Mouse (Mus musculus) left cerebral cortex, adult 2 months (tissue): Measurements from ENCODE around the gene Gm5415. TPM values are rescaled to one million over a fixed set of nuclear protein-coding genes. Genes with fewer than 3 reads are reported as not detected.
A peak's percentile ranks its signal among the peaks of the same experiment; 100 is the strongest.
"Not testable (repeated sequence)": the region's sequence is repeated elsewhere in the genome, so short reads cannot be mapped to it uniquely, and the experiment has no call there.

Experiments
- DNase-seq, 2 experiments: peaks; one replicate each; pipeline ENCODE4 v3.0.0; 2021 to 2022; ENCODE audit warnings: low spot score in 2 of 2, mixed read lengths in 1 of 2; ENCODE audit errors: extremely low spot score in 1 of 2
- H3K27ac ChIP-seq: fragments of 200-600 bp; 2 replicates; pipeline ENCODE4 v1.8.1; 2022
- H3K4me3 ChIP-seq: fragments of 200-600 bp; 2 replicates; pipeline ENCODE4 v1.8.1; 2022
- CTCF ChIP-seq: fragments of 200-600 bp; IDR thresholded peaks from 2 replicates; pipeline ENCODE4 v1.8.1; 2022; ENCODE audit warnings: antibody characterized with exemption, mild to moderate bottlenecking, moderate library complexity
- intact Hi-C: fragments of 180-260 bp; cut with DNase I; formaldehyde crosslinking; loops from one replicate; pipeline ENCODE4 v1.15.1; 2025
- long read RNA-seq, 2 experiments: library from polyadenylated mRNA; stranded (forward); transcript quantifications; one replicate each; pipeline ENCODE4 v2.0.0; 2021; ENCODE audit warnings: borderline mapping rate in 2 of 2
- total RNA-seq, 2 experiments: library from RNA; stranded (reverse); gene quantifications; 2 replicates each; pipeline ENCODE4 v1.2.3; 2021

Gm5415 gene
- not detected for total RNA-seq
- long read RNA-seq, experiment 1, result 0 reads
- long read RNA-seq, experiment 2, result 0 reads

DNA sequence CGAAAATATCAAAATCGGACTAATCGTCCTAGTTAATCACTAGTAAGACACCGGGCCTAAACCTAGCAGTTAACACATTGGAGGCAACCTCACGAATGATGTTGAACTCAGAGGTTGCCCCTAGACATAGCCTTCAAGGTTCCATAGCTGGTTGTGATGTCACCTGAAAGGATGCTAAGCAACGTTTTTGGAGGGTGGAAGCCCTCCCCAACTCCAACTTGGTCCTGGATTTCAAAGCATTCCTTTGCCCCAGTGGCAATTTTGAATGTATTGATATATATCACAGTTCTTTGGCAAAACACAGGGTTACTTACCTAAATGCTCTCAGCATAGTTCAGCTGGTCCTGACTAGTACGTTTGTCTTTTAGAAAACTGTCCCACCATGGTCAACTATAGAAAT lies at the start of gene Gm5415:
TSS of gene Gm5415 (minus strand) at position 101 of the 400 bp plus-strand sequence.
- intact Hi-C loops, DNase-seq, H3K27ac ChIP-seq: not testable (repeated sequence)

DNA sequence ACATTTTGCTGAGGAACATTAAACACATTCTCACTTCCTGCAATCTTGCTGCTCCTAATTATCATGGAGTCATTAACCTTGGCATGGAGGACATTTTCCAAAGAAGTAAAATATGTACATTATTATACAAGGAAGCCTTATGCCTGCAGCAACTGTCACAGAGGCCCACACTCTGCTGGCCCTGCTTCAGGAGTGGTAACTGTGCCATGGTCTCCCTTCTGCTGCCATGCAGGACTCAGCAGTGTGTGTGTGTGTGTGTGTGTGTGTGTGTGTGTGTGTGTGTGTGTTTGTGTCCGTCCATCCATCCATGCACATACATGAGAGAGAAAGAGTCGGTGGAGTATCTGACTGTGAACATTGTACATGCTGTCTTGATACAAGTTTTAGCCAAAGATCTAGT lies 21.8 kb upstream of the Gm5415 start:
- DNase-seq, result no peak
- intact Hi-C loops, result no loop called here
- no peak for TF ChIP-seq CTCF
- no peak overlapping the region for H3K4me3 ChIP-seq
- no peak overlapping the region for H3K27ac ChIP-seq

More for the DNA sequence above, at the start of gene Gm5415:
- not testable (repeated sequence) for H3K4me3 ChIP-seq

DNA sequence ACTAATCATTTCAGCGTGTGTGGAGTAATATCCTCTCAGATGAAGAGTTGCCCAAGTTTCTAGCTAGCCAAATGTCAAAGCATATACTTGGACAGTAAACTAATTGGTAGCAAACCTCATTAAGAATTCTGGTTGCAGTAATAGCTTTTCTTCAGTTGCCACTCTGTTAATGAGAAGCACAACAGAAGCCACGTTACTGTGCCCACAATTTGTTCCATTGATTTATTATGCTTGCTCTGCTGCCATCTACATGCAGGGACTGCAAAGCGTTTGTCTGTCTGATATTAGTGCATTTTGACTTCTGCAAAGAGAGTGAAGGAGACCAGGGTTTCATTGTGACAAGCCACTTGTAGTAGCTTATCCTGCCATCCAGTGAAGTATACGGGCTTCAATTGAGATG lies 6.8 kb upstream of the Gm5415 start:
- DNase-seq, result no peak
- intact Hi-C loops, result loop anchor here (1.0 kb wide), 1 partner anchor 380 kb away; no protein-coding TSS in a partner anchor
- TF ChIP-seq CTCF, result peak; percentile 57
- no peak overlapping the region for H3K4me3 ChIP-seq
- no peak overlapping the region for H3K27ac ChIP-seq

DNA sequence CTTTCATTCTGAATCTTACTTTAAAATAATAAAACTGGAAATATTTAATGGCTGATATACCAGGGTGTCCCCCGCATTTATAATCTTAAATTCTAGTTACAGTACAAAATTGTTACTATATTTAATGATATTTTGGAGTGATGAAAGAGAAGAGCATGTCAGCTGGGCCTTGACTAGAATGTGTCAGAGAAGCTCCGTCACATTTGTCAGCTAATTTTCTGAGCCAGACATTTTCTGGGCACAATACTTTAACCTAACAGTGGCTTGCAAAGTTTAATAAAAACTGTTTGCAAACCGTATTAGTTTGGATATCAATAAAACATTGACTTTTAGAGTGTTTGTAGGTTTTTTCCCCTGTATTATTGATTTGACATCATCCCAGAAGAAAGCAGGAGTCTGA lies 6.4 kb upstream of the Gm5415 start:
- intact Hi-C loops, result no loop called here
- no peak for DNase-seq
- H3K4me3 ChIP-seq, result no peak overlapping the region
- H3K27ac ChIP-seq, result no peak overlapping the region
- no peak for TF ChIP-seq CTCF

DNA sequence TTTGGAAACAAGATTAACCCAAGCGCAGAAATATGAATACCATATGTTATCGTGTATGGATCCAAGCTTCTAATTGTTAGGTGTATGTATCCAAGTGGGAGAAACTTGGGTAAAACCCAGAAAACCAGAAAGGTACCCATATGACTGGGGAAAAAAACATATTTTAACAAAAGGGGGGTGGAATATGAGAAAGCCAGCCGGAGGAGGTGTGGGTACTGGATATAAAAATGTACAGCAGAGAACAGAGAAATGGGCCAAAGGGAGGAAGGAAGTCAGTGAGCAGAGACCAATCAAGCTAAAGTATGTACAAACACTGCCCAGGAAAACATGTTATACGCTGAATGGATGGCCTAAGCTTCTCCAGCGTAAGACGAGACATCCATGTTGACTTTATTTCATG lies 43.7 kb downstream of the Gm5415 start:
- DNase-seq, result no peak
- Histone ChIP-seq H3K27ac (peak overlapping the region; percentile 72), H3K4me3 (no peak overlapping the region)
- intact Hi-C loops, result loop anchor here (2.0 to 5.0 kb wide), 4 partner anchors 41 to 201 kb away; no protein-coding TSS in a partner anchor
- no peak for TF ChIP-seq CTCF
